Mouse (Mus musculus): ENCODE results near the gene Mindy4b-ps.
"Not testable (repeated sequence)": the region's sequence is repeated elsewhere in the genome, so short reads cannot be mapped to it uniquely, and the experiment has no call there.

Mindy4b-ps gene

DNA sequence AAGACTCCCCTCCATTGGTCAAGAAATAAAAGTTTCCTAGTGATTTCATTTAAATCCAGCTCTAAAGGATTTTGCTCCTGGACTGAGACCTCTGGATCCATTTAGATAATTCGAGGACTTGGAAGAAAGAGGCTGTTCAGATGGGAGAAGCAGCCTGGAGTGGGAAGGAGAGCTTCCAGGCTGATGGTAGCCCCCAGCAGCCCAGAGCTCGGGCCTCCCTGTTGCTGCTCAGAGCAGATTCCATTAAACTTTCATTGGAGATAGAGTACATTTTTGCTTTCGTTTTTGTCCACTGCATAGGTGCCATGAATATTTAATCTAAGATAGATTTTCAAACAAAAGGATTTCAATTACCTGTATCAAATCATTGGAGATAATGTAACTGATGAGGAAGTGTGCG is at the start of gene Mindy4b-ps:
TSS of gene Mindy4b-ps (minus strand) at position 101 of the 400 bp plus-strand sequence.
- DNase-seq (ENCODE audit: low spot score), result no peak

DNA sequence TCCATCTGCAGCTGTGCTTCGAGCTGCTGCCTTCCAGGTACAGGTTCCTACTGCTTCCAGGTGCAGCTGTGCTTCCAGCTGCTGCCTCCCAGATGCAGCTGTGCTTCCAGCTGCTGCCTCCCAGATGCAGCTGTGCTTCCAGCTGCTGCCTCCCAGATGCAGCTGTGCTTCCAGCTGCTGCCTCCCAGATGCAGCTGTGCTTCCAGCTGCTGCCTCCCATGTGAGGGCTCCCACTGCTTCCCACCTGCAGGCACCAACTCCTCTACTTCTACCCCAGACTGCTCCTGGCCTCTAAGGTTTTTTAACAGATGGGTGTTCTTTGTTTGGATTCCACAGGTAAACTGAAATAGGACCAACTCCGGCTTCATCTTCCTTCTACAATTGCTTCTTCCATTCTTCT is 49.8 kb upstream of the Mindy4b-ps start:
- DNase-seq (ENCODE audit: low spot score), result not testable (repeated sequence)

DNA sequence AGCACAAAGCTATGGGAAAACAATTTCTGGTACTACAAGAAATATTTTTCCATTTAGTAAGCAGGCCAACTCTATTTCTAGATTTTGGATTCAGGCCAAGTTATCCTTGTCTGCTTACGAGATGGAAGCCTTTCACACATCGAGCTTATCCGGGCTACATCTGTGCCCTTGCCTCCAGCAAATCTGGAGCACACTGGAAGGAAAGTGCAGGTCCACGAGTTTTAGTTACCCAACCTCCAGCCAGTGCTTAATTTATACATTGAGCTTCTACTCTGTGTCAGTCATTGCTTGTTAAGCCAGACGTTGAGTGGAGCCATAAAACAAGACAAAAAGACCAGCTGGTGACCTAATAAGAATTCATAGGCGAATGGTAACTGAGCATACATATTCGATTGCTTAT is 43.6 kb upstream of the Mindy4b-ps start:
- no peak for DNase-seq (ENCODE audit: low spot score)

DNA sequence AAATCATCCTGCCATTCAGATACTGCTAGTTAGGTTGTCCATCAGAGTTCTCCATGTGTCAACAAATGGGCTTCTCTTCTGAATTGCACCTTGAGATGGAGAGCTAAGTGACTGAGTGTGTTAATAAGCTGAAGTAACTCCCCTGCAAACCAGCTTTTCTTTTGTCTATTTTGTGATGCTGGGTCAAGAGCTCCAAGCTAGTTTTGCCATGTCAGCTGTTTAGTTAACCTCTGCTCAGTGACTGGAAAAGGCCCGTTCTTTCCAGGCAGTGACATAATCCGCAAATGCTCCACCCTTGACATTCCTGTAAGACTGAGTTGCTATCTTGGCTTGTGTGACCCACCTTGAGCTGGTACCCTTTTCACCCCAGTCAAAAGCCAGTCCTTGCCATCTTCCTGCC is 40.9 kb upstream of the Mindy4b-ps start:
- no peak for DNase-seq (ENCODE audit: low spot score)

DNA sequence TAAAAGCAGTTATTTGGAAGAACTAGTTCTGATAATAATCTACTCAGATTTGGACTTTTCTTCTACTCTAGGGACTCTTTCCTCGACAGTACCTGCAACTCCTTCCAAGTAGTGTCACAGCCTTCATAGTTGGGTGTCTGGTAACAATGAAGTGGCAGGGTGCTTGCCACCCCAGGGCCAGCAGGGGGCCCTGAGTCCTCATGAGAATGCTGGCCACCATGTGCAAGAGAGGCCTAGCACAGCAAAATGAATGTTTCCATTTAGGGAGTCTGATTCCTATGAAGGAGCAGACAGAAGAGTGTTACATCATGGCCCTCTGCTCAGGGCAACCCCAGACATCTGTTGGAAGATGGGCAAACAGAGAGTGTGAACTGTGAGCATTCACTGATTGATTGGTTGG is 21.3 kb upstream of the Mindy4b-ps start:
- no peak for DNase-seq (ENCODE audit: low spot score)

DNA sequence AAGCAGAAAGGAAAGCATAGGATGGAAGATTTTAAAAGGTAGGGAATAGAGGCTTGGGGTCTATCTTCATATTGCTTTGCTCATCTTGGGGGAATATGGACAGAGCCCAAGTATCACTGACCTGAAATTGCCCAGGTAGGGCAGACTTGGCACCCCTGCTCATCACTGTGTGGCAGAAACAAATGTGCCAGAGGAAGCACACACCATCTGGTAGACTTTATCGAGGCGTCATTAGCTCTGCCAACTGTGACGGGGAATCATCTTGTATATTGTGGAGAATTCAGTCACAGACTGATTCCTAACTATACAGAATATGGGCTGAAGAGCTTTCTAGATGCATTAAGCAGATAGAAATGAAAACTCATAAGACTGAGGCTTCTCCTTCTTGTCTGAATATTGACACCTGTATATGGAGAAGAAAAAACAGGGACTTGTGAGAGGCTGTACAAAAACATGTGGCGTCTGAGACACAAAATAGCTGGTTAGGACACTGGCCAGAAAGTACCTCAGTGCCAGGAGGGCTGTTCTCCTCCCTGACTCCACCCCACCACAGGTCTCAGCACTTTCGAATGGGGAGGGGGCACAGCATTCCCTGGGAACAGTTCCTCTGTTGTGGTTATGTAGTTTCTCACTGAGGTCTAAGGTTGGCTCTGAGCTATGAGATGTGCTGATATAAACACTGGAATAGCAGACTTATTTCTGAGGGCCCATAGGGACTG is 11.5 kb upstream of the Mindy4b-ps start:
- no peak for DNase-seq (ENCODE audit: low spot score)

DNA sequence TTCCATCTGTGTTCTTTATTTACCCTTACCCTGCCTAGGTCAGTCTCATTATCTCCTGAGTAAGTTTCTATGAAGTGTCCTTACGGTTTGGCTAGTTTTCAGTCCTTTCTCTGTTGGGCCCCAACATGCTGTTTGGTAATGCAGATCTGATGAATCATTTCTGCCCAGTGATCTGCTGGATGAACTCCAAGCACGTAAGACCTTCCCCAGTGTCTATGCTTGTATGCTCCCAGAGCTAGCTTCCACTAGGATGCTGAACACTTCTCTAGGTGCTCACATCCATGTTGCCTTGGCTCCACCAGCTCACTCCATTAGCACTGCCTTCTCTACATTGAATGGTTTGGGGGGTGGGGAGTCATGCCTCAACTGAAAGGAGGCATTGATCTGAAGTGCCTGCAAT is 10.8 kb upstream of the Mindy4b-ps start:
- no peak for DNase-seq (ENCODE audit: low spot score)

DNA sequence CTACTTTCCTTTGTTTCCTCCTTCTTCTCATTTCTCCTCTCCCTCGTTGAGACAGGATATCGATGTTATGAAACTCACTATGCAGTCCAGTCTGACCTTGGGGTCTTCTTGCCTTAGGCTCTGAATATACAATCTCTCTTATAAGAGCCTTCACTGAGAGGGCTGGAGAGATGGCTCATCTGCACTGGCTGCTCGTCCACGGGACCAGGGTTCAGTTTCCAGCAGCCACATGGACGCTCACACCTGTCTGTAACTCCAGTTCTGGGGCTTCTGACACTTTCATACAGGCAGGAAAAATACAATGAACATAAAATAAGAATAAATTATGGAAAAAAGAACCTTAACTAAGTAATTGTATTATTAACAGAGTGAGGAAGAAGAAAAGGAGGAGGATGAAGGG is 9.5 kb upstream of the Mindy4b-ps start:
- DNase-seq (ENCODE audit: low spot score), result no peak

DNA sequence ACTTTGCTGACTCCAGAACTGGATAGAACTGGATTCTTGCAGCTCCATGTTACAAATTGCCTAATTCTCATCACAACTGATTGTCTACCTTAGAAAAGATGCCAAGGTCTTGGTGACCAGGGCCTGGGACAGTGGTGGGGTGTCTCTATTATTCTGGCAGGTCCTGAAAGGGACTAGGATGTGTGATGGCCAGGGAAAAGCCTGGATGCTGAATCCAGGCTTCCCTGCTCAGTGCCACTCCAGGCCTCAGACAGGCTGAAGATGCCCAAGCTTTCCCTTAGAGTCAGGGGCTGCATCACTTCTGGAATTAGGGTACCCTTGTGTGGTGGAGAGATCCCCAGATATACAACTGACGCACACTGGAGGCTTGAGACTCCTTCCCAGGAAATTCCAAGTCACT is 7.8 kb upstream of the Mindy4b-ps start:
- DNase-seq (ENCODE audit: low spot score), result no peak

DNA sequence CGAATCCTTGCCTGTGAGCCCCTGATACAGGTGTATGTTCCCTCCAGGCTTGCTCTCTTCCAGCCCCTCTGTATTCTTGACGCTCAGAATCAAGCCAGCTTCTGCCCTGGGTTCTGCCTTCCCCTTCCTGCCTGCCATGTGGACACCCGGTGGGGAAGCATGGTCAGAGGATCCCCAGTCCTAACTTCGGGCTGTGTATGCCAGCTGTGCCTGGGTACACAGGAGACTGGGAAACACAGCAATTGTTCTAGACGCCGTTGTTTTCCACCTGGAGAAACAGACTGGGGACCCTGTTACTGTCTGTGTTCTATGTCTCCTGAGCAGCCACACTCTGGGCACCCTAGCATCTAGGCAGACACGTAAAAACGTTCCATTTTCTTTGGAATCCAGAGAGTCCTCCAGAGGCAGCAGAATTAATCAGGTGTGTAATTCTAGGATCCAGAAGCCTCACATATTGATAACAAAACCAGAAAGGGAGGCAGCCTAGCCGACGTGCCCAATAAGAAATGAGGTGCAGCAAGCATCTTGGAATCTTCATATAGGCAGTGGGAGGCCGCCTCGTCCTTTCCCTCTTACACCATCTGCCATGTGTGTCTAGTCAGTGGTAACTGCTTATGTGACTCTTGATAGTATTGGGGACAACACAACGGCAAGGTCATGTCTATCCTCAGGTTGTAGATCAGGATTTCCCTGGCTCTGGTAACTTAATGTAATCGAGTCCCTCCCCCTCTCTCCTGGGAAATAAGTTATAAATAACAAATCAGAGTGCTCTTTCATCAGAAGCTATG is 6.4 kb upstream of the Mindy4b-ps start:
- DNase-seq (ENCODE audit: low spot score), result no peak

DNA sequence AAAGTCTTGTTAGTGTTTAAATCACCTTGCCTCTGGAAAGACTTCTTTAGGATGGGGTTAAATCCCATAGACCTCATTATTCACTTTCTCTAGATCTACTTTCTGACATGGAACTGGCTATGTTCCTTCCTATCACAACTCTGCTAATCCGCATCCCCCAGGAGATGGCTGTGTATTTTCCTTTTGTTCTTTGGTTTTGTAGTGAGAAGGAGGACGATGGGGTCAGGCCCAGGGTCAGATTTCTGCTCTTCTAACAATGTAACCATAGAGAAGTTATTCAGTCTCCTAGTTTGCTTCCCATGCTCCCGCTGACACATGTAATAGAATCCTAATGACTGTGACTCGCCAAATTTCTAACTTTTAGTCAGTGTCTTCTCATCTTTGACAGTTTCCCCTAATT is 4.2 kb upstream of the Mindy4b-ps start:
- no peak for DNase-seq (ENCODE audit: low spot score)

DNA sequence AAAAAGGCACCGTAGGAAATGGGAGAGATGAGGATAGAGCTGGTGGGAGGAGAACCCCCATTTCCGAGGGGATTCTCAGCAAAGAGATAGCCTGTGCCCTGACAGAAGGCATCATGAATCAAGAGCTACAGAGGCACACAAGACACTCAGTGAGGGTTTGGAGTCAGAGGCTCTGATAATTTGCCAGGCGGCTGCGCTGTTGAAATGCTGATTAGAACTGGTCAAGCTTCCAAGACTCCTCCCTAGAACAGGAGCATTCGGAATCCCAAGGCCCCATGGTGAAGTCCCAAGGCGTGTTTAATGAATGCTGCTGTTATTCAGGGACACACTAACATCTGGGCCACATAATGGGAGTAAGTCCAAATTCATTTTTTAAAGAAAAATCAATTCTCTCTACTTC is 4.8 kb downstream of the Mindy4b-ps start:
- no peak for DNase-seq (ENCODE audit: low spot score)

DNA sequence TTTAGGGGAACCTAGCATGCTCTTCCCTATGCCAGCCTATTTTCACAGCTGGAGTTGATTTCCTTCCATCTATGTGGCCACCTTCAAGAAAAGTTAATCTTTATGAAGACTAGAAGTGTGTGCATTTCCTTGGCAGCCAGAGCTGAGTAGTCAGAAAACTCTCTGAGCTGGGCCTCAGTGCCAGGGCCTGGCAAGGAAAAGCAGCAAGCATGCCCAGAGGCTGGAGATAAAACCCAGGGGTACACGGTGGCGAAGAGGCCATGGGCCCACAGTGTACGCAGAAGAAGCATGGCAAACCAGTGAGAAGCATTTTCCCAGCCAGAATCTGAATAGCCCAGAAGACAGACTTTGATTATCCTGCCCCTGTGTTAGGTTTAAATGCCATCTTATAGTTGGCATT is 7.9 kb downstream of the Mindy4b-ps start:
- DNase-seq (ENCODE audit: low spot score), result no peak

DNA sequence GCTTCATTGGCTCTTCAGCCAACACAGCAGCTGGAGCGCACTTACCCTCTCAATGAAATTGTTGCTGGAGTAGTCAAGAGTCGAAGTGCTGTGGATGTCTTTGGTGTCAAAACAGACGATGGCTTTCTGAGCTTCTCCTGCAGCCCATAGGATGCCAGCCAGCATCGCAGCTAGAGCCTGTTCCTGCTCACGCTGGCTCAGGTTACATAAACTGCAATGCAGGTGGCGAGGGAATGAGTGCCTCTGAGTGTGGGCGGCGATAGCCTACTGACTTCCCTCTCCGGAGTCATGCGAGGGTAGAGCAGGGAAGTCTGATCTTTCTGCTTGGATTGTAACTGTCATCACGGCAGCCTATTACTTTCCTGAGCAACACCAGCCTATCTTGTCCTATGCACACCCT is 11.8 kb downstream of the Mindy4b-ps start:
- DNase-seq (ENCODE audit: low spot score), result no peak

DNA sequence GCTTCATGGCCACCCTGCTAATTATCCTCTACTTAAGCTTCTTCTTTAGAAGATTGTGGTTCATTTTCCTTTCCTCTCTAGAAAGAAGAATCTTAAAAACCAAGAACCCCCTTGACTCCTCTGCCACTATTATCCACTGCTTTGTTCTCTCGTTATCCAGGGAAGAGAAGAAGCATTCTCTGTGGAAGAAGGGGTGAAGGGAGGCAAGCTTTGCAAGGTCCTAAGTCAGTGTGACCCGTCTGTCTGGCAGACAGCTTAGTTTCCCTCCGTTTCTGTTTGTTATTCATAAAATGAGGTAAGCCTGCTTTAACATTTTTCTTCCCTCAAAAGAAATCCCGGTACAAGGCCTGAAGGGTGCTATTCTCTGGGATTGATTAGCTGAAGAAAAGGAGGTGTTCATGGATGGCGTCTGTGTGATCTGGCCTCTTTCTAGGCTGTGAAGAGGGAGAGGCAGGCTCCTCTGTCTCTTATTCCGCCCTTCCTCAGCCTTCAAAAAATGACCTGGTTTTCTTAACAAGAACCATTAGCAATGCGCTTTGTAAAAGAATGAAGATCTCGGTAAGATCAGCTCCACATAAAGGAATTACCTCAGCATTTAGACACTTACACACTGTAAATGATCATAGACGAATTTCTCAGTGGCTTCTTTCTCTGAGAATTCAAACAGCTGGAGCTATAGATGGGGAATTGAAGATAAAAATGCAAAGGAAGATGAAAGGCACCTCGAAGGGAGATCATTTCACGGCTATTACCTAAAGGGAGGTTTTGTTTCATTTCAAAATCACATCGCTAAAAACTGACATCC is 12.8 kb downstream of the Mindy4b-ps start:
- no peak for DNase-seq (ENCODE audit: low spot score)

DNA sequence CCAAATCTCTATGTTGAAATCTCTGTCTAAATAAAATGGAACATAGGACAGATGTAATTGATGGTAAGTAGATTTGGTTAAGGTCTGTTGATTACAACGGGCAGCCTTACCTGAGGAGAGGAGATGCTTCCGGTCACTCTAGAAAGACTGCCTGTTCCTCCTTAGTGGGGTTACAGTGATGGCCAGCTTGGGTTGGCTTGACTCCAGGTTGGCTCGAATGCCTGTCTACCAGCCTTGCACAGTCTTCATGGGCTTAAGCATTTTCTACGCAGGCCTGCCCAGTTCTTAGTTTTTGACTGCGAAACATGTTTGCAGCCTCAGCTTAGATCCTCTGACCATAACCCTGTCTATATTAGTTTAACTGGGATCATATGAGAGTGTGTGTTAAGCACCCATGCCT is 13.5 kb downstream of the Mindy4b-ps start:
- no peak for DNase-seq (ENCODE audit: low spot score)

DNA sequence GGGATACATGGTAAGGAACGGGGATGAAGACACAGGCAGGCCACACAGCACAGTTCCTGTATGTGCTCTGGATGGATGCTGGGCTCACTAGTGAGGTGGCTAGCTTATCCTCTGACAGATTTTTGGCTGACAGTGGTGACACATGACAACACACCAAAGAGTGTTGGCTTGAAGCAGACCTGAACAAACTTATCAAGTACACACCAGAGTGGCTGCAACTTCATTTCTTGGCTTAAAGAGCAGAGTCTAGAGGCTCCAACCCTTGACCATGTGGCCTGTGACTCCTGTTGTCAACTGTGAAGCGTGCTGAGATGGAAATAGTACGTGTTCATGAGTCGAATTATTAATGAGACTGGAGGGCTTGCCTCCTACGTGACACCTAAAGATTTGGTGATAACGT is 17.4 kb downstream of the Mindy4b-ps start:
- no peak for DNase-seq (ENCODE audit: low spot score)

DNA sequence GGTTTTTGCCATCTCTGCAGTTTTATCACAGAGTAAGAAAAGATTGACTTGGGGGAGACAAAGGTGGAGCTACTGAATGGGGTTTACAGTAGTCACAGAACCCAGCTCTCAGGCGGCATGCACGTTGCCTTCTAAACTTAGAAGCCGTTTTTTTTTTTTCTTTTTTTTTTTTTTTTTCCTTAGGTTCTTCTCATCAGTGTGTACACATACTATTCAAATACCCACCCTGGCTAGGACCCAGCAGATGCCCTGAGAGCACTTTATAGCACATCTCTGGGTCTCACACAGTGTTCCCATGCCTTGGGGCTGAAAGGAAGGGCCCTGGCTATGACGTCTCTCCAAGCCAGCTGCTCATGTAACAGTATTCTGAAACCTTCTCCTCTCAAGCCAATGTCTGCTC is 23.4 kb downstream of the Mindy4b-ps start:
- no peak for DNase-seq (ENCODE audit: low spot score)

DNA sequence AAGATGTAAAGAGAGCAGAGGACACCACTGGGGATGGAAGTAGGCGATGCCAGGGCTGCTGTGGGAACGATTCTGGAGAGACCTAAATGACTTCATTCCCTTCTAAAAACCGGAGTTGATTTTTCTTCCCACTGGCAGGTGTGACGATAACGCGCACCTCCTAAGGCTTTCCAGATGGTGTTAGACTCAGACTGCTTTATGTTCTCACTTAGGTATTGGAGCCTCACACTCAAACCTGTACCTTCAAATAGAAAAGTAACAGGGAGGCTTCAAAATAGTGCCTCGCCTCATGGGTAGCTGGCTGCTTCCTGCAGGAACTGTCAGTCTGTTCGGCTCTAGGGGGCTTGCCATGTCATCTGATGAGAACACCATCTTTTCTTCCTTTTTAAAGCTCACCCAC is 23.9 kb downstream of the Mindy4b-ps start:
- no peak for DNase-seq (ENCODE audit: low spot score)

DNA sequence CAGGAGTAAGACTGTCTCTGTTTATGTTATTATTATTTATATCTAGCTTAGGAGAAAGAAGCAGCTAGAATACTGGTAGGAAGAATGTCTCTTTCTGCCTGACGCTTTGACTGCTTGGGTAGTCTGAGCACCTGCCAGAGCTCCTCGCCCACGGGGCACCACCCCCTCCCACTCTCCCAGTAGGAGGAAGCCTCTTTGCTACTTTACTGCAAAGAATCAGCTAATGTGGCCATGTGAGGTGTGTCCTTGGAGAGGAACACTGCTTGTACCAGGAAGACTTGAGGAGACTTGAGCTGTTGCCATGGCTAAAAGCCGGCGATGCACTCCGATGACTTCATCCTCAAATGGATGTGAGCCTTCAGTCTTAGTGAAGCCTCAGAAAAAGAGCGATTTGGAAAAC is 32.6 kb downstream of the Mindy4b-ps start:
- no peak for DNase-seq (ENCODE audit: low spot score)

DNA sequence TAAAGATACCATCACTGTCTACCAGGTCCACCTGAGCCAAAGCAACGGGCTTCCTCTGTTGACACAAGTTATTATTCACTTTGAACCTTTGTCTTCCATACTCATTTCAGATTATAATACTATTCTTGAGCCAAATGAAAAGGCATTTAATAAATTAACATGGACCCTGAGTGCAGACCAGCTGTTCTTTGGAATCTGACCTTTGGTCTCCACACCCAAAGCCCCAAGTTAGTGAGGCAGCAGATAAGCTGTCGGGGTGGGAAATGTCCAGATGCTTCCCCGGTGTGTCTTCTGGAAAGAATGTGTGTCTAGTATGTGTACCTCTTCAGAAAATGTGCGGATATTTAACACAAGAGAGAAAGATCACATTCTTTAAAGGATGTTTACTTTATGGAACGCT is 33.1 kb downstream of the Mindy4b-ps start:
- no peak for DNase-seq (ENCODE audit: low spot score)

DNA sequence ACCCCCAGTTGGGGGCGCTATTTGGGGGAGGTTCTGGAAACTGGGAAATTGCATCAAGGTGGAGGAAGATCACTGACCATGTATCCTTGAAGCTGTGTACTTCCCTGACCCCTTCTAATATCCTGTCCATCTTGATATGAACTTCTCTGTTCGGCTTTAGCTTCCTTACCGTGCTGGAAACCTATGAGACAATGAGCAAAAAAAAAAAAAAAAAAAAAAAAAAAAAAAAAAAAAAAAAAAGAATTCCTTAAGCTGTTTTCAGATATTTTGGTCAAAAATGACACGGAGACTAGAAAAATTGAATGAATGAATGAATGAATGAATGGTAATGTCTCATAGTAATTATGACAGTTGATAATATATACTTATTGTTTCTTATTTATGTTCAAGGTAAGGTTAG is 35.6 kb downstream of the Mindy4b-ps start:
- DNase-seq (ENCODE audit: low spot score), result no peak

DNA sequence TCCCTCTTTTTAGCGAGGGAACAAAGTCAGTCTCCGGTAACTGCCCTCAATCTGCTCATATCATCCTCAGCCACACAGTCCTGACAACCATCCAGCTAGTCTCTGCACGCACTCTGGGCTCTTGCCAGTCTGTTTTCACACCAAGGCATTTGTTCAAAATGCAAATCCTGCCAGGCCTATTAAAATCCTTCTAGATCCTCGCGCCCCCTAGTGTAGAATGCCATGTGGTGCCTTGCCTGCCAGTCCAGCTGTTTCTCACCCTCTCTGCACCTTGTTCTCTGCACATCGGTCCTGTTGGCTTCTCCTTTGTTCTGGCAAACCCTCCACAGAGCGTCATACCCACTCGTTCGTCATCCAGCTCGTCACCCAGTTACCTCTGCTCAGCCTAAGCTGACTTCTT is 36.2 kb downstream of the Mindy4b-ps start:
- peak; percentile 21 for DNase-seq (ENCODE audit: low spot score)

Data from T-cell, adult 2 months (primary cell).